Mouse (Mus musculus): ENCODE measurements around the gene Gcdh. TPM values are rescaled to one million over a fixed set of nuclear protein-coding genes. Genes with fewer than 3 reads are reported as not detected.

Gene Gcdh
- polyA plus RNA-seq, 1 experiment from 2014 or later, result 39.1 TPM

GRCm38 (mm10) chr8:84895963-84896362 is 2.2 kb upstream of the Gcdh start:
- H3K27me3 ChIP-seq, result no peaks in the 10 kb centered on the region
- no peaks in the 10 kb centered on the region for H3K9me3 ChIP-seq
- H3K4me2 ChIP-seq, result no peak overlapping the region
- no peak for ATAC-seq (ENCODE audit: insufficient number of reproducible peaks, insufficient read depth, low FRiP score, low TSS enrichment, low read depth)
- H3K4me1 ChIP-seq, result peaks cover 15% of the 10 kb centered on the region
- H3K27ac ChIP-seq, result no peak overlapping the region
- H3K36me3 ChIP-seq, result peaks cover 8% of the 10 kb centered on the region
- no peak overlapping the region for H3K9ac ChIP-seq
- H3K4me3 ChIP-seq, result no peak overlapping the region
- WGBS, result 88% methylated on average over 5 of the region's 5 CpGs

DNA sequence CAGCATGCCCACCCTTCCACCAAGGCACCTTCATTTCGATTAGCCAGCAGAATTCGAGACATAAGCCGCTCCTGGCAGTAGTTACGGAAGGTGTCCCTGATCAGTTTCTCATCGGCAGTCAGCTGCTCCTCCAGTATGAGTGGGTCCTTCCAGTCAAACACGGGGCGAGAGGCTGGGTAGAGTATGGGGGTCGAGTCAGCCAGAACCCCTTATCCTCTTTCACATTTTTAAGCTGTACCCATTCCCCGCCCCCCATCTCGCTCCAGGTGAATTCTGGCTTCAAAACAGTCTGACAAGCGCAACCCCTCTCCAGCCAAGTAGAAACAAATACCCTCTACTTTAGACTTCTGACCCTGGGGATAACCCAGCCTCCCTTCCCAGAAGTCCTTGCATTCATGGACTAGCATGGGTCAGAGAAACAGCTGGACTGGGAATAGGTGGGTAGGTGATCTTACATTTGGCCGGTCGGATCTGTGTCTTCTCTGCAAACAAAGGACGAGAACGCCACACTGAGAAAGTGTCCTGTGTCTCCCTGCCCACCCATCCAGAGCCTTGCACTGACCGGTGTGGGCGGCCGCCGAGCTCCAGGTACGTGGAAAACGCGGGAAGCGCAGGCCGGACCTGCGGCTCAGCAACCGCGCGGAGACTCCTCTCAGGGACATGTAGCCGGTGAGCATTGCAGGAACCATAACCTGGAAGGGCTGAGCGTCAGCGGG is 570 bp downstream of the Gcdh start:
- Histone ChIP-seq H3K27ac (no peak overlapping the region), H3K4me3 (peak overlapping the region; percentile 83), H3K36me3 (peaks cover 31% of the 10 kb centered on the region), H3K4me1 (peaks cover 15% of the 10 kb centered on the region), H3K27me3 (no peaks in the 10 kb centered on the region), H3K4me2 (peak overlapping the region; percentile 86), H3K9me3 (no peaks in the 10 kb centered on the region), H3K9ac (peak overlapping the region; percentile 88)
- peak; percentile 10; the same call in 1 of the 2 replicates for ATAC-seq (ENCODE audit: insufficient number of reproducible peaks, insufficient read depth, low FRiP score, low TSS enrichment, low read depth)
- WGBS, result 10% methylated on average over 31 of the region's 31 CpGs

DNA sequence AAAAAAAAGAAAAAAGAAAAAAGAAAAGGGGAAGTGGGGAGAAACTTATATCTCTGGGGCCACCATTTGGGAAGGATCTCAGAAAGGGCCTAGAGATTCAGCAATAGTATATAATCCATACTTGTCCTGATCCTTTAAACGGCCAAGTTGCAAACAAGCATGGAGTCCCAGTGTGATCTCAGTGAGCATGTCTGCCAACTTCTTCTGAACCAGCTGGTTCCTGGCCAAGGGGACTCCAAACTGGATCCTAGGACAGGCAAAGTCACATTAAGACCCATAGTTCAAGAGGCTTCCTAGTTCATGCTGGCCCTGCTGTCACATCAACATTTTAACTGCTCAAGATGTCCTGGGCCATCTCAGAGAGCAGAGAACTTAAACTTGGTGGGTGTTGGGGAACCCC is 4.6 kb downstream of the Gcdh start:
- Histone ChIP-seq H3K27me3 (no peaks in the 10 kb centered on the region), H3K9me3 (no peaks in the 10 kb centered on the region), H3K4me2 (no peak overlapping the region), H3K4me1 (peaks cover 10% of the 10 kb centered on the region), H3K36me3 (peaks cover 58% of the 10 kb centered on the region), H3K4me3 (no peak overlapping the region), H3K9ac (no peak overlapping the region), H3K27ac (no peak overlapping the region)
- 89% methylated on average over 1 of the region's 1 CpGs for WGBS
- no peak for ATAC-seq (ENCODE audit: insufficient number of reproducible peaks, insufficient read depth, low FRiP score, low TSS enrichment, low read depth)

DNA sequence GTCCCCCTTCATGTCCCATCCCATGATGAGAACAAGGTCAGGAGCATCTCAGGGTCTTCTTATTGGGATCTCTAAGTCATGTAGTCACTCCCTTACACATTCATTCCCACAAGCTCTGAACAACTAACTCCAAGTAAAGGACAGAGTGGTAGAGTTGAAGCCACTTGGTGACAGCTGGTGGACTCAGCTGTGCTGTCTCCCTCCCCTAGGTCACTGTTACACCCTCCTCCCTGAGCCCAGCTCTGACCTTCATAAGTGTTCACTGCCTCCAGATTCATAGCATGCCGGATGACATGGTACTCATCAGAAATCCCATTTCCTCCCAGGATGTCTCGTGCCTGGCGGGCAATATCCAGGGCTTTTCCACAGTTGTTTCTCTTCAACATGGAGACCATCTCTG is 5.4 kb downstream of the Gcdh start:
- peaks cover 61% of the 10 kb centered on the region for H3K36me3 ChIP-seq
- no peak overlapping the region for H3K9ac ChIP-seq
- H3K27me3 ChIP-seq, result no peaks in the 10 kb centered on the region
- no peaks in the 10 kb centered on the region for H3K9me3 ChIP-seq
- no peak overlapping the region for H3K4me2 ChIP-seq
- no peak overlapping the region for H3K4me3 ChIP-seq
- no peak for ATAC-seq (ENCODE audit: insufficient number of reproducible peaks, insufficient read depth, low FRiP score, low TSS enrichment, low read depth)
- WGBS, result 95% methylated on average over 3 of the region's 3 CpGs
- H3K4me1 ChIP-seq, result peaks cover 10% of the 10 kb centered on the region
- H3K27ac ChIP-seq, result no peak overlapping the region

GRCm38 (mm10) chr8:84884728-84885127 is 9.0 kb downstream of the Gcdh start:
- no peak overlapping the region for H3K4me3 ChIP-seq
- H3K4me1 ChIP-seq, result no peaks in the 10 kb centered on the region
- H3K27me3 ChIP-seq, result no peaks in the 10 kb centered on the region
- no peak overlapping the region for H3K4me2 ChIP-seq
- H3K27ac ChIP-seq, result no peak overlapping the region
- H3K9me3 ChIP-seq, result no peaks in the 10 kb centered on the region
- no peak for ATAC-seq (ENCODE audit: insufficient number of reproducible peaks, insufficient read depth, low FRiP score, low TSS enrichment, low read depth)
- no peak overlapping the region for H3K9ac ChIP-seq
- 85% methylated on average over 4 of the region's 4 CpGs for WGBS
- peaks cover 43% of the 10 kb centered on the region for H3K36me3 ChIP-seq

GRCm38 (mm10) chr8:84878915-84879314 is 14.8 kb downstream of the Gcdh start:
- Histone ChIP-seq H3K4me2 (no peak overlapping the region), H3K27me3 (no peaks in the 10 kb centered on the region), H3K4me3 (no peak overlapping the region), H3K9ac (no peak overlapping the region), H3K4me1 (no peaks in the 10 kb centered on the region), H3K9me3 (no peaks in the 10 kb centered on the region), H3K27ac (no peak overlapping the region), H3K36me3 (0 out of 2 replicates have a peak, but pooled peaks cover 3% of the 10 kb centered on the region)
- 92% methylated on average over 1 of the region's 1 CpGs for WGBS
- ATAC-seq (ENCODE audit: insufficient number of reproducible peaks, insufficient read depth, low FRiP score, low TSS enrichment, low read depth), result no peak

DNA sequence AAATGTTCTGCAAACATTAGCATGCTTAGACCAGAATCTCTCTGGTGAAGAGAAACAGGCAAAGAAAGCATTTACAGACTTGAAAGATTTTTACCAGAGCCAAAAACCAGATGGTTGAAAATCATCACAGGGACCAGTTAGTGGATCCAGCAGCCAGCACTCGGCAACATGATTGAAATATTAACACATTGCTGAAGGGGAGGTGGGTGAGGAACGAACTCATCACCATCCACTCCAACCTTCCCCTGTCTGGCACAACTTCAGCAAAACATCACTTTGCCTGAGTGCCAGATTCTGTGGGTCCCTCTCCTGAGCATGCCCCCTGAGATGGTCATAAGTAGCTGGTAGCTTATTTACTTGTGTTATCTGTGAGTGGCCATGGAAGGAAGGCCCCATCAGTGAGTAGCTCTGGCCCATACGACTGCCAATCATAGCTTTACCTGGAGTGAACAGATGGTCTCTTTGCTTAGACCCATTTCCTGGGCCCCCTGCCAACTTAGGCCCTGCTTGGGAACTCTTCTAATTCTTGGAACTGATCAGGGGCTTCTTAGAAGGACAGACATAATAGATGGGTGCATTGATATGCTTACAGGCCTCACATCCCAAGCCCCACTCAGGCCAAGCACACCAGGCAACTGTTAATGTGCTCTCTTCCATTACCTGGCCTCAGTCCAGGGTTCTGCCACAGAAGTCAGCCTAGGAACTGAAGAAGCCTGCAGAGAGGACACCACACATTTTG is 16.3 kb downstream of the Gcdh start:
- H3K36me3 ChIP-seq, result no peaks in the 10 kb centered on the region
- H3K4me3 ChIP-seq, result no peak overlapping the region
- H3K4me2 ChIP-seq, result no peak overlapping the region
- peaks cover 7% of the 10 kb centered on the region for H3K4me1 ChIP-seq
- 78% methylated on average over 3 of the region's 3 CpGs for WGBS
- H3K9me3 ChIP-seq, result no peaks in the 10 kb centered on the region
- no peak overlapping the region for H3K27ac ChIP-seq
- H3K9ac ChIP-seq, result no peak overlapping the region
- no peak for ATAC-seq (ENCODE audit: insufficient number of reproducible peaks, insufficient read depth, low FRiP score, low TSS enrichment, low read depth)
- H3K27me3 ChIP-seq, result no peaks in the 10 kb centered on the region

DNA sequence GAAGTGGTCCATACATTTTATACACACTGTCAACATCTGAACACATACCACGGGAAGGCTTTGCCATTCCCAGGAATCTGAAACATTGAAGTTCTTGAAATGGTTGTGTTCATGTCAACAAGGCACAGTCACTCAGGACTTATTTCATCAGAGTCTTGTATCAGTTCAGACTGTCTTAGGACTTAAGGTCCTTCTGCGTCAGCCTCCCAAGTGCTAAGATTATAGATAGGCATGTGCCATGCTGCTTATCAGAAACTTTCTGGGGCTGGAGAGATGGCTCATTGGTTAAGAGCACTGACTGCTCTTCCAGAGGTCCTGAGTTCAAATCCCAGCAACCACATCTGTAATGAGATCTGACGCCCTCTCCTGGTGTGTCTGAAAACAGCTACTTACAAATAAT is 19.4 kb downstream of the Gcdh start:
- Histone ChIP-seq H3K4me1 (peaks cover 16% of the 10 kb centered on the region), H3K9ac (no peak overlapping the region), H3K27me3 (no peaks in the 10 kb centered on the region), H3K4me3 (no peak overlapping the region), H3K27ac (no peak overlapping the region), H3K9me3 (no peaks in the 10 kb centered on the region), H3K36me3 (peaks cover 5% of the 10 kb centered on the region), H3K4me2 (no peak overlapping the region)
- no peak for ATAC-seq (ENCODE audit: insufficient number of reproducible peaks, insufficient read depth, low FRiP score, low TSS enrichment, low read depth)
- 93% methylated on average over 3 of the region's 3 CpGs for WGBS

GRCm38 (mm10) chr8:84873016-84873415 is 20.7 kb downstream of the Gcdh start:
- Histone ChIP-seq H3K4me3 (peak overlapping the region; percentile 54), H3K9me3 (no peaks in the 10 kb centered on the region), H3K4me1 (peaks cover 16% of the 10 kb centered on the region), H3K27ac (no peak overlapping the region), H3K27me3 (no peaks in the 10 kb centered on the region), H3K36me3 (peaks cover 18% of the 10 kb centered on the region), H3K9ac (peak overlapping the region; percentile 74), H3K4me2 (peak overlapping the region; percentile 96)
- ATAC-seq (ENCODE audit: insufficient number of reproducible peaks, insufficient read depth, low FRiP score, low TSS enrichment, low read depth), result no peak
- 62% methylated on average over 4 of the region's 4 CpGs for WGBS

DNA sequence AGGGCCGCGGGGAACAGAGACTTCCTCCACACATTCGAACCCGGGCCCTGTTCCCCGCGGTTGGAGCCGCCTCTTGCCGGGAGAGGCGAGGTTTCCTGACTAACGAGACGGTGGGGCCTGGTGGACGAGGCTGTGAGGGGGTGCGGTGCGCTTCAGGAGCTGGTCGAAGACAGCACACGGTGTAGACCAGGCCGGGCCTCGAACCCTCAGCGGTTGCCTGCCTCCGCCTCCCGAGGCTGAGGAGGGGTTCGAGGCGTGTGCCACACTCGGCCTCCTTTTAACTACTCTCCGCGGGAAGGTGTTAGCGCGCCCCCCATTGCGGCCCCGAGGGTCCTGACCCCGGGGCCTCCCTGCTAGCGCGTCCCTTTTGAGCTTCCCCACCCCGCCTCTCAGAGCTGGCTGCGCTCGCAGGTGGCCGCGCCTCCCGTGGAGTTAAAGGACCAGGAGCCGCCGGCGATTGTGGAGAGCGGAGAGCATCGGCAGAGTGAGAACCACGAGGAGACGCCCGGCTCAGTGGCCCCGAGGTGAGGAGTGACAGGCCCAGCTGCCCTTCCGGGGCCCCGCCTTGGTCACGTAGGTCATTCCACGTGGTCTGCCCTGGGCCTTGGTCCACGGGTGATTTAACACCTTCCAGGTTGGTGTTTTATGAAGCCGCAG is 21.3 kb downstream of the Gcdh start:
- Histone ChIP-seq H3K27ac (no peak overlapping the region), H3K4me2 (peak overlapping the region; percentile 96), H3K36me3 (peaks cover 24% of the 10 kb centered on the region), H3K4me1 (peaks cover 16% of the 10 kb centered on the region), H3K9me3 (no peaks in the 10 kb centered on the region), H3K27me3 (no peaks in the 10 kb centered on the region), H3K4me3 (peak overlapping the region; percentile 54), H3K9ac (peak overlapping the region; percentile 74)
- peak; percentile 59 for ATAC-seq (ENCODE audit: insufficient number of reproducible peaks, insufficient read depth, low FRiP score, low TSS enrichment, low read depth)
- 4% methylated on average over 54 of the region's 54 CpGs for WGBS

DNA sequence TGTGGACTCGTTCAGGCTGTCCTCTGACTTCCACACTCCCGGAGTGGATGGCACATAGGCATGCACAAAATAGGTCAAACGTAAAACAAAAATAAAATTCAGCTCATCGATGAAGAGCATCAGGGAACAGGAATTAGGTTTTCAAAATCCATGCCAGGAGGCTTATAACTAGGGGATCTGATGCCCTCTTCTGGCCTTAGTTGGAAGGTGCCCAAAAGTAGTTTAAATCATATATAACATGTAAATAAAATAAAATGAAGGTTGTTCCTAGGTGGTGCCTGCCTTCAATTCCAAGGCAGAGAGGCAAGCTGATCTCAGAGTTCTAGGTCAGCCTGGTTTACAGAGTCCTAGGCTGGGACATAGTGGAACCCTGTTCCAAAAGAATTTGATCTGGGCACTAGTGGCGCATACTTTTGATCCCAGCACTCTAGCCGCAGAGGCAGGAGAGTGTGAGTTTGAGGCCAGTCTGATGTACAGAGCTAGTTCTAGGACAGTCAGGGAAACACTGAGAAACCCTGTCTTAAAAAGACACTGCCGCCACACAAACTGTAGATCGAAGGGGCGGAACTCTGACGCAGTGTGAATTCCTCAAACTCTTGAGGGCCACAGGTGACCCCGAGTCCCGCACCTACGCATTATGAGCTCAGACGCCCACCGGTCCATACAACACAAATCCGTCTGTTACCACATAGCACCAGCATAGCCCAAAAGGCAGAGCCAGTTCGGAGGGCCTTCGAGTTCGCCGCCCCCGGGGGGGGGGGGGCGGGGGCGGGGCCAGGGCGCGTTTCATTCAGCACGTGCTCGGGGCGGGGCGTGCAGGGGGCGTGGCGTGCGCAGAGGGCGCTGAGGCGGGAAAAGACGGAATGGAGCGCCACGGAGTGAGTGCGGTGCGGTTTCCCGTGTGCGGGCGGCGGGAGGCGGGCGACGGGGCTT is 22.1 kb downstream of the Gcdh start, which contains the start of gene Syce2:
TSS of gene Syce2 (plus strand) at position 736 of the 933 bp plus-strand sequence.
- H3K4me1 ChIP-seq, result peaks cover 16% of the 10 kb centered on the region
- no peaks in the 10 kb centered on the region for H3K27me3 ChIP-seq
- peak within 1 kb of the TSS; percentile 54 for H3K4me3 ChIP-seq
- no peaks in the 10 kb centered on the region for H3K9me3 ChIP-seq
- H3K36me3 ChIP-seq, result peaks cover 32% of the 10 kb centered on the region
- peak within 1 kb of the TSS; percentile 8; the same call in 1 of the 2 replicates for H3K27ac ChIP-seq
- 13% methylated on average over 45 of the region's 46 CpGs for WGBS
- ATAC-seq (ENCODE audit: insufficient number of reproducible peaks, insufficient read depth, low FRiP score, low TSS enrichment, low read depth), result peak; percentile 32
- peak within 1 kb of the TSS; percentile 74 for H3K9ac ChIP-seq
- H3K4me2 ChIP-seq, result peak within 1 kb of the TSS; percentile 96
